ENCODE assay signal across 16 mouse cellular contexts in the genomic region with DNA sequence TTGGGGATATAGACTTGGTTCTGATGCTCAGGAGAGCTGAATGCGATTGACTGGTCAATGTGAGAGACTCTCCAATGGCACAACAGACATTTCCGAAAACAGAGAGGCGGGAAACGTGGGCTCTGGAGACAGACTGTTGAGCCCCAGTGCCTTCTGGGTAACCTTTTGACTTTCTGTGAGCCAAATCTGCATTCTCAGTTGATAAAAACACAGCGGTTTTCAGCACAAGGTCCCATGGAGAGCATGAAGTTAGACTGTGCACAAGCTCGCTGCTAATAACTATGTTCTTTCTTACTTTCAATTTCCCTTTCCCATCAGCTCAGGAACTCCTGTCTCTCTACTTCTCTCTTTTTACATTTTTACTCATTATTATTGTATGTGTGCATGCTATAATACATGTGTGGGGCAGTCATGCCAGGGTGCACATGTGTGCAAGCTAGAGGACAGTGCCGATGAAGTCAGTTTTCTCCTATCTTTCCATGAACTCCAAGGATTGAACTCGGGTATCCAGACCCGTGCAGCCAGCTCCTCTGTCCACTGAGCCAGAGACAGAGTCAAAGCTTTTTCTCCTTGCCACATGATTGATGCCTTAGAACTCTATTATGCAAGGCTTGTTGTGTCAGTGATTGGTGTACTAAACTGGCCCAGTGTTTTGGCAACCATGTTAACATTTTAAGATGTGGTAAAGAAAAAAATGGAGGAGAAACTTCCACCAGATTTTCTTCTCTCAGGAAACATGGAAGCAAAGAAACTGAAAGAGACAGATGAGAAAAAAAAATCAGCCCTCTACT. TPM values are rescaled to one million over a fixed set of nuclear protein-coding genes. Genes with fewer than 3 reads are reported as not detected.
DNase-seq lines count a peak whose midpoint lies in the region; ATAC-seq and TF ChIP-seq lines count a peak whose summit lies in the region.
"Had no signal": no experiment of that assay in that cellular context is flagged by ENCODE, and none has a peak within 500 bp of the region (broad histone marks: within the 10 kb centered on the region; RNA-seq: fewer than 3 reads in every experiment).

No protein-coding gene starts in this region.

- no peak for ATAC-seq in intestine, postnatal 0 days
- ATAC-seq in intestine, embryonic 16.5 days, result no peak
- ATAC-seq in megakaryocyte-erythroid progenitor cell, adult 5-6 weeks (replicated peaks; ENCODE audit: low FRiP score, low TSS enrichment, poor library complexity, severe bottlenecking), result peak; percentile 39; the same call in 1 of the 2 replicates

- no peak overlapping the region for H3K4me3 ChIP-seq in intestine, postnatal 0 days (ENCODE audit: low read depth, low read length)
- no peak overlapping the region for H3K4me3 ChIP-seq in intestine, embryonic 16.5 days (ENCODE audit: low read length)
- peak overlapping the region; percentile 47 for H3K4me3 ChIP-seq in bone marrow macrophage, adult 2 months (ENCODE audit: insufficient read depth, low read length)
- H3K4me3 ChIP-seq: embryonic facial prominence, embryonic 12.5 days; heart, embryonic 13.5 days; hindbrain, embryonic 15.5 days; lung, embryonic 15.5 days had no signal

- no peaks in the 10 kb centered on the region for H3K36me3 ChIP-seq in intestine, postnatal 0 days (ENCODE audit: control insufficient read depth, insufficient read depth)
- no peaks in the 10 kb centered on the region for H3K36me3 ChIP-seq in intestine, embryonic 16.5 days (ENCODE audit: control insufficient read depth, insufficient read depth, low read length)
- H3K36me3 ChIP-seq: embryonic facial prominence, embryonic 12.5 days; heart, embryonic 13.5 days; hindbrain, embryonic 15.5 days; lung, embryonic 15.5 days had no signal

- H3K9me3 ChIP-seq in intestine, postnatal 0 days (ENCODE audit: control insufficient read depth), result no peaks in the 10 kb centered on the region
- H3K9me3 ChIP-seq in intestine, embryonic 16.5 days (ENCODE audit: control insufficient read depth, low read length), result no peaks in the 10 kb centered on the region
- H3K9me3 ChIP-seq: embryonic facial prominence, embryonic 12.5 days; heart, embryonic 13.5 days; hindbrain, embryonic 15.5 days; lung, embryonic 15.5 days had no signal

- peak; percentile 55 for DNase-seq in CD4-positive, CD25-positive, alpha-beta regulatory T cell, adult 2 months (ENCODE audit: low read depth, low spot score)
- no peak for DNase-seq in urinary bladder, postnatal 36 days (ENCODE audit: low spot score in 2 of 2)
- no peak for DNase-seq in layer of hippocampus, postnatal 14 days (ENCODE audit: low spot score in 2 of 2)
- DNase-seq: cerebellum, adult 9-11 months; left cerebral cortex, postnatal 4 days; midbrain, embryonic 14.5 days; right cerebral cortex, postnatal 14 days; thymus, postnatal 4 days had no signal

- WGBS in intestine, postnatal 0 days, result 80% methylated on average over 9 of the region's 9 CpGs
- 78% methylated on average over 9 of the region's 9 CpGs for WGBS in intestine, embryonic 16.5 days

- no peaks in the 10 kb centered on the region for H3K4me1 ChIP-seq in intestine, postnatal 0 days (replicated peaks; ENCODE audit: control insufficient read depth, insufficient read depth, low read length)
- no peaks in the 10 kb centered on the region; the same call in 1 of the 2 replicates for H3K4me1 ChIP-seq in intestine, embryonic 16.5 days (ENCODE audit: control insufficient read depth, insufficient read depth, low read length)
- peaks cover 15% of the 10 kb centered on the region for H3K4me1 ChIP-seq in bone marrow macrophage, adult 2 months (ENCODE audit: control insufficient read depth, insufficient read depth, low read length)
- H3K4me1 ChIP-seq: embryonic facial prominence, embryonic 12.5 days; heart, embryonic 13.5 days; hindbrain, embryonic 15.5 days; lung, embryonic 15.5 days had no signal

- no peaks in the 10 kb centered on the region for H3K27me3 ChIP-seq in intestine, postnatal 0 days (replicated peaks; ENCODE audit: control insufficient read depth, insufficient read depth, low read length)
- H3K27me3 ChIP-seq in intestine, embryonic 16.5 days (replicated peaks; ENCODE audit: control insufficient read depth, insufficient read depth, low read length), result no peaks in the 10 kb centered on the region
- H3K27me3 ChIP-seq: embryonic facial prominence, embryonic 12.5 days; heart, embryonic 13.5 days; hindbrain, embryonic 15.5 days; lung, embryonic 15.5 days had no signal

- H3K4me2 ChIP-seq in intestine, postnatal 0 days (replicated peaks; ENCODE audit: low read depth), result peak overlapping the region; percentile 21; the same call in 1 of the 2 replicates
- no peak overlapping the region for H3K4me2 ChIP-seq in intestine, embryonic 16.5 days (ENCODE audit: low read depth, low read length)
- H3K4me2 ChIP-seq: embryonic facial prominence, embryonic 12.5 days; heart, embryonic 13.5 days; hindbrain, embryonic 15.5 days; lung, embryonic 15.5 days had no signal

- no peak for TF ChIP-seq POLR2A in bone marrow macrophage, adult 2 months (IDR thresholded peaks at IDR 0.05; ENCODE audit: borderline replicate concordance, low read depth, low read length)

- no peak overlapping the region for H3K27ac ChIP-seq in intestine, postnatal 0 days (ENCODE audit: low read depth, low read length)
- no peak overlapping the region for H3K27ac ChIP-seq in intestine, embryonic 16.5 days (ENCODE audit: low read length)
- H3K27ac ChIP-seq in bone marrow macrophage, adult 2 months (ENCODE audit: insufficient read depth, low read depth, low read length), result no peak overlapping the region
- H3K27ac ChIP-seq: embryonic facial prominence, embryonic 12.5 days; heart, embryonic 13.5 days; hindbrain, embryonic 15.5 days; lung, embryonic 15.5 days had no signal

- no peak for TF ChIP-seq CTCF in intestine, postnatal 0 days (IDR thresholded peaks at IDR 0.05; ENCODE audit: low read depth)
- no peak for TF ChIP-seq CTCF in bone marrow macrophage, adult 2 months (IDR thresholded peaks at IDR 0.05; ENCODE audit: low read depth, low read length)

- H3K9ac ChIP-seq in intestine, postnatal 0 days (ENCODE audit: low read depth, low read length), result no peak overlapping the region
- H3K9ac ChIP-seq in intestine, embryonic 16.5 days (ENCODE audit: low read depth, low read length), result no peak overlapping the region
- H3K9ac ChIP-seq: embryonic facial prominence, embryonic 12.5 days; heart, embryonic 13.5 days; hindbrain, embryonic 15.5 days; lung, embryonic 15.5 days had no signal

RNA-seq across cellular contexts. Expression of a gene that starts 13.2 kb away (rescaled TPM):
- polyA plus RNA-seq in intestine, postnatal 0 days (2015; fragmentation: Nextera tagmentation; extraction: Ambion mirVana), result 6.5 and 6.6 TPM in 2 replicates
- polyA plus RNA-seq in intestine, embryonic 16.5 days (2015; fragmentation: Nextera tagmentation; extraction: Ambion mirVana), result 5.4 and 5.9 TPM in 2 replicates
- 4.9 and 6.1 TPM in 2 replicates for polyA plus RNA-seq in bone marrow macrophage, adult 2 months (2012; ENCODE audit: insufficient read depth, insufficient read length, missing spikeins)
- 11.8 and 20.9 TPM in 2 replicates for total RNA-seq in megakaryocyte-erythroid progenitor cell, adult 5-6 weeks (2014; fragmentation: Nextera tagmentation)
- 18.7 and 30.9 TPM in 2 replicates for total RNA-seq in megakaryocyte-erythroid progenitor cell, adult 5-6 weeks (2017)
- total RNA-seq in layer of hippocampus, postnatal 14 days (2021), result 1 to 10 TPM; 5.1 to 5.7 TPM
